Mouse (Mus musculus): ENCODE measurements around the gene Gzmb. TPM values are rescaled to one million over a fixed set of nuclear protein-coding genes. Genes with fewer than 3 reads are reported as not detected.
"Not testable (repeated sequence)": the region's sequence is repeated elsewhere in the genome, so short reads cannot be mapped to it uniquely, and the experiment has no call there.

Gzmb gene
- not detected in 2 replicates for polyA plus RNA-seq (2012; ENCODE audit: insufficient read depth, insufficient read length, low replicate concordance, missing spikeins)

- WGBS, result 95% methylated on average over 5 of the region's 5 CpGs
- Histone ChIP-seq H3K27ac (ENCODE audit: insufficient read depth, low read depth, low read length) (no peak within 1 kb of the TSS), H3K4me1 (ENCODE audit: control insufficient read depth, insufficient read depth, low read length) (no peaks in the 10 kb centered on the region), H3K4me3 (ENCODE audit: insufficient read depth, low read depth, low read length) (no peak within 1 kb of the TSS)
- TF ChIP-seq CTCF (IDR thresholded peaks at IDR 0.05; ENCODE audit: insufficient read depth, low read depth, low read length) (no peak), POLR2A (IDR thresholded peaks at IDR 0.05; ENCODE audit: insufficient read depth, low read depth, low read length) (no peak)
These were observed at the start of gene Gzmb for GRCm38 (mm10) chr14:56262153-56262552. TSS of gene Gzmb (minus strand) at chr14:56262260.

GRCm38 (mm10) chr14:56311801-56312200, 49.7 kb upstream of the Gzmb start:
- H3K4me1 ChIP-seq (ENCODE audit: control insufficient read depth, insufficient read depth, low read length); H3K27ac ChIP-seq (ENCODE audit: insufficient read depth, low read depth, low read length); H3K4me3 ChIP-seq (ENCODE audit: insufficient read depth, low read depth, low read length): not testable (repeated sequence)

GRCm38 (mm10) chr14:56310238-56310637, 48.2 kb upstream of the Gzmb start:
- H3K27ac ChIP-seq (ENCODE audit: insufficient read depth, low read depth, low read length), result no peak overlapping the region
- no peak for TF ChIP-seq POLR2A (IDR thresholded peaks at IDR 0.05; ENCODE audit: insufficient read depth, low read depth, low read length)
- no peak for TF ChIP-seq CTCF (IDR thresholded peaks at IDR 0.05; ENCODE audit: insufficient read depth, low read depth, low read length)
- H3K4me1 ChIP-seq (ENCODE audit: control insufficient read depth, insufficient read depth, low read length), result no peaks in the 10 kb centered on the region
- no peak overlapping the region for H3K4me3 ChIP-seq (ENCODE audit: insufficient read depth, low read depth, low read length)
- 81% methylated on average over 9 of the region's 9 CpGs for WGBS

- H3K4me3 ChIP-seq (ENCODE audit: insufficient read depth, low read depth, low read length), result no peak overlapping the region
- H3K27ac ChIP-seq (ENCODE audit: insufficient read depth, low read depth, low read length), result no peak overlapping the region
- H3K4me1 ChIP-seq (ENCODE audit: control insufficient read depth, insufficient read depth, low read length), result no peaks in the 10 kb centered on the region
- TF ChIP-seq CTCF (IDR thresholded peaks at IDR 0.05; ENCODE audit: insufficient read depth, low read depth, low read length) (no peak), POLR2A (IDR thresholded peaks at IDR 0.05; ENCODE audit: insufficient read depth, low read depth, low read length) (no peak)
- 2% methylated on average over 4 of the region's 4 CpGs for WGBS
These were observed 42.1 kb upstream of the Gzmb start for GRCm38 (mm10) chr14:56304149-56304548.

- no peak overlapping the region for H3K4me3 ChIP-seq (ENCODE audit: insufficient read depth, low read depth, low read length)
- H3K4me1 ChIP-seq (ENCODE audit: control insufficient read depth, insufficient read depth, low read length), result no peaks in the 10 kb centered on the region
- no peak for TF ChIP-seq CTCF (IDR thresholded peaks at IDR 0.05; ENCODE audit: insufficient read depth, low read depth, low read length)
- TF ChIP-seq POLR2A (IDR thresholded peaks at IDR 0.05; ENCODE audit: insufficient read depth, low read depth, low read length), result no peak
- 76% methylated on average over 10 of the region's 10 CpGs for WGBS
- H3K27ac ChIP-seq (ENCODE audit: insufficient read depth, low read depth, low read length), result no peak overlapping the region
These were observed 41.5 kb upstream of the Gzmb start for GRCm38 (mm10) chr14:56303506-56304025.

GRCm38 (mm10) chr14:56302091-56302490, 40.0 kb upstream of the Gzmb start:
- WGBS, result 88% methylated on average over 3 of the region's 3 CpGs
- no peak overlapping the region for H3K27ac ChIP-seq (ENCODE audit: insufficient read depth, low read depth, low read length)
- no peak overlapping the region for H3K4me3 ChIP-seq (ENCODE audit: insufficient read depth, low read depth, low read length)
- TF ChIP-seq POLR2A (IDR thresholded peaks at IDR 0.05; ENCODE audit: insufficient read depth, low read depth, low read length) (no peak), CTCF (IDR thresholded peaks at IDR 0.05; ENCODE audit: insufficient read depth, low read depth, low read length) (no peak)
- no peaks in the 10 kb centered on the region for H3K4me1 ChIP-seq (ENCODE audit: control insufficient read depth, insufficient read depth, low read length)

- Histone ChIP-seq H3K27ac (ENCODE audit: insufficient read depth, low read depth, low read length) (no peak overlapping the region), H3K4me3 (ENCODE audit: insufficient read depth, low read depth, low read length) (no peak overlapping the region), H3K4me1 (ENCODE audit: control insufficient read depth, insufficient read depth, low read length) (no peaks in the 10 kb centered on the region)
- TF ChIP-seq POLR2A (IDR thresholded peaks at IDR 0.05; ENCODE audit: insufficient read depth, low read depth, low read length), result no peak
- no peak for TF ChIP-seq CTCF (IDR thresholded peaks at IDR 0.05; ENCODE audit: insufficient read depth, low read depth, low read length)
- WGBS, result 72% methylated on average over 5 of the region's 5 CpGs
These were observed 34.7 kb upstream of the Gzmb start for GRCm38 (mm10) chr14:56296786-56297185.

GRCm38 (mm10) chr14:56296106-56296505, 34.0 kb upstream of the Gzmb start:
- 89% methylated on average over 4 of the region's 4 CpGs for WGBS
- TF ChIP-seq POLR2A (IDR thresholded peaks at IDR 0.05; ENCODE audit: insufficient read depth, low read depth, low read length) (no peak), CTCF (IDR thresholded peaks at IDR 0.05; ENCODE audit: insufficient read depth, low read depth, low read length) (no peak)
- H3K27ac ChIP-seq (ENCODE audit: insufficient read depth, low read depth, low read length), result no peak overlapping the region

GRCm38 (mm10) chr14:56293146-56293545, 31.1 kb upstream of the Gzmb start:
- H3K27ac ChIP-seq (ENCODE audit: insufficient read depth, low read depth, low read length), result no peak overlapping the region
- no peak overlapping the region for H3K4me3 ChIP-seq (ENCODE audit: insufficient read depth, low read depth, low read length)
- TF ChIP-seq POLR2A (IDR thresholded peaks at IDR 0.05; ENCODE audit: insufficient read depth, low read depth, low read length) (no peak), CTCF (IDR thresholded peaks at IDR 0.05; ENCODE audit: insufficient read depth, low read depth, low read length) (no peak)
- no peaks in the 10 kb centered on the region for H3K4me1 ChIP-seq (ENCODE audit: control insufficient read depth, insufficient read depth, low read length)

More at GRCm38 (mm10) chr14:56296106-56296505, 34.0 kb upstream of the Gzmb start:
- H3K4me3 ChIP-seq (ENCODE audit: insufficient read depth, low read depth, low read length), result no peak overlapping the region
- H3K4me1 ChIP-seq (ENCODE audit: control insufficient read depth, insufficient read depth, low read length), result no peaks in the 10 kb centered on the region

GRCm38 (mm10) chr14:56288651-56289050, 26.6 kb upstream of the Gzmb start:
- no peak for TF ChIP-seq CTCF (IDR thresholded peaks at IDR 0.05; ENCODE audit: insufficient read depth, low read depth, low read length)
- no peak for TF ChIP-seq POLR2A (IDR thresholded peaks at IDR 0.05; ENCODE audit: insufficient read depth, low read depth, low read length)

More at GRCm38 (mm10) chr14:56288651-56289050, 26.6 kb upstream of the Gzmb start:
- 37% methylated on average over 5 of the region's 5 CpGs for WGBS
- Histone ChIP-seq H3K27ac (ENCODE audit: insufficient read depth, low read depth, low read length) (no peak overlapping the region), H3K4me1 (ENCODE audit: control insufficient read depth, insufficient read depth, low read length) (no peaks in the 10 kb centered on the region), H3K4me3 (ENCODE audit: insufficient read depth, low read depth, low read length) (no peak overlapping the region)
